Mouse (Mus musculus) megakaryocyte progenitor cell, adult 5-6 weeks (primary cell): ENCODE measurements at regions not wholly inside any gene's neighbourhood (a gene's known extent, or its start where the extent isn't known, plus 50 kb on each side); places are given as distances from the start of the nearest gene placed in this dataset.

Source experiments
- ATAC-seq: replicated peaks from 2 replicates; pipeline ENCODE4 v1.8.0; 2016; ENCODE audit warnings: mild to moderate bottlenecking, moderate TSS enrichment, inconsistent platforms; ENCODE audit not compliant: poor library complexity

DNA sequence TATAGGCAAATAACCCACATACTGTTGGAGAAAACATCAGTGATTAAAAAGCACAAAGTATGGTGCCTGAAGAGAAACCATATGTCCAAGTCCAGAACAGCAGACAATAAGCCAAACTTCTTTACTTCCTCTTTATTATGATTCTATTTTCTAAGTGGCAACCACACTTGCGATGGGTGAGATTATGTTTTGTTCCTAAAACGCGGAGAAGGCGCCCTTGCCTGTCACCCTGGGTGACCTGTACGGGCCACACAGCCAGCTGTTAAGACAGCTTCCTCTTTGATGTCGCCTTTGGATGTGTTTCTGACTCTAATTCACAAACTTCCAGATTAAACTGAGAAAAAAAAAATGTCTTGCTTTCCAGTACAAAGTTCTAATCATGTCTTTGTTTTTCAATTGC lies 83.9 kb upstream of the Sgip1 start:
- peak; percentile 80 for ATAC-seq

DNA sequence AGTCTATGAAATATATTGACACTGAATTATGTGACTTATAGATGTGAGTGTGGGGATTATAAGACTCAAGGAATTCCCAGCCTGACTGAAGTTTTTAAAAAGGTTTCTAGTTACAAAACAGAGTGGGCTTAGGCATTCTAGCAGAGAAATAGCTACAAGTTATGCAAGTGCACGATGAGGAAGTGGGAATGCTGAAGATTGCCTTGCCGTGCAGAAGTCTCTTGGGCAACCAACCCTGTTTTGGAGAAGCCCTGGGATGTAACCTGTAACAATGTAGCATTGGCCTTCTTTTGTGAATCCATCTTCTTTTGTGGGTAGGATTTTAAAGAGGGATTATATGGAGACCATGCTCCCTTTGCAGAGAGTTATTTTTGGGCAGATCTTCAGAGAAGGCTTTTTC lies 82.5 kb upstream of the Sgip1 start:
- peak; percentile 79 for ATAC-seq

DNA sequence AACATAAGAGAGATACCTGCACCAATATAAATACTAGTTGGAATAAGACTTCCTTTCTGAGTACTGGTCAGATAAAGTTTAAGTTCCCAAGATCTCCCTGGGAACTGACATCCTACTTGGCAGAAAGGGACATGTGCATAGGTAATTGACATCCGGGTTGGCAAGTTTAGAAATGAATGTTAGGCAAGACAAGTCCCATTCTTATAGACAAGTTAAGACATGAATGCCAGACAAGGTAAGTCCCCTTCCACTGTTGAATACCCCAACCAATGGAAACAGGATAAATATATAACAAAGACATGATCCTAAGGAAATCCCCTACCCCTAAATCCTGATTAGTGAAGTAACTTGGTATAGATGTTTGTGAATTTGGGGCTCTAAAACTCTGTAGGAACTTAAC lies 77.5 kb upstream of the Sgip1 start:
- no peak for ATAC-seq

DNA sequence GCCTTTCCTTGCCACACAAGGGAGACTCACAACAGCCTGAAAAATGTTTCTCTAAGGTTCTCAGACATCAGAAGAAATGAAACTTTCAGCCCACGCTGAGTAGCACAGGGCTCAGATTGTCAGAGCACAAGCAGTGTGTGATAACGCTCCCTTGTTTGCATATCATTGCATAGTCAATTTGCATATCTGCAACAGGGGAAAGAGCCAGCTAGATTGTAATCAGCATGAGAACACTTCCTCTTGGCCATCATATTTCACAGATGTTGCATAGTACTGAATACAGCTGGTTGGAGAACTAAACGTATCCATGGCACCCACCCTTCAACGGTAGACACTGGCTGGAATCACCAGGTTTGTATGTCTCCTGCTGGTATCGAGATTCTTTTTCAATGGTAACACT lies 58.9 kb upstream of the Sgip1 start:
- ATAC-seq, result peak; percentile 94

DNA sequence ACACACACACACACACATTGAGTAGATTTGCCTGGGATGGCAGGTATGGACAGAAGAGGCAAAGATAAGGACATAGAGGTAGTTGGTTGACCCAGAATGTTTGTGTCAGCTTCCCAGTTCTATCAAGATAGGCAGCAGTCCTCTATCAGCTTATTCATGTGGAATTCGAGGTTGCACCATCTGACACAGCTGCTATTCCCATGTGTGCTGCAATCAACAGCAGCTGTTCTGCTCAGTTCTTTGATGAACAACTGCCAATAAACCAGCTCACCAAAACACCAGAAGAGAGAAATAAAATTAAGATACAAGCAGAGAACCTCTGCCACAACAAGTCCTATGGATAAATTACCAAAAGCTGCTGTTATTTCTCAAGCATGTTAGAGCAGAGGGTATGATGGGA lies 56.1 kb upstream of the Sgip1 start:
- no peak for ATAC-seq

DNA sequence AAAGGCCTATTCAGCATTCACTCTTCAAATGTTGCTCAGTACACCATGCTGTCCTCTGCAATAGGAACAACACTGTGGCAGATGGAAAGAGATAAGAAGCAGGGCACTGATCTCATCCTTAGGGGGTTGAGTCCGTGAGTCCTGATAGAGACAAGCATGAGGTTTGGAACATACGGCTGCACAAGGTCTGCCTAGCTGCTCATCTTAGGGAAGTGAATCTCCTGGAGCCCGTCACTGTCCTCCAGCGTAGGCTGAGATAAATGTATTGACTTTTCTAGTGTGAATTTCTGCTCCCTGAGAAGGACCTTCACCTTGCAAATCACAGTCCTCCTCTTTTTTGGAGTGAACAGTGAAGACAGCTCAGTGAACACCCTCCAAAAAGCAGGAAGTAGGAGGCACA lies 52.7 kb upstream of the Sgip1 start:
- ATAC-seq, result peak; percentile 31; the same call in 1 of the 2 replicates
